Mouse (Mus musculus) limb, embryonic 12.5 days (tissue): ENCODE measurements at regions not wholly inside any gene's neighbourhood (a gene's known extent, or its start where the extent isn't known, plus 50 kb on each side); places are given as distances from the start of the nearest gene placed in this dataset.

Source experiments
- ATAC-seq: fragments of 200-750 bp; cut with Nextera tagmentation; 2 replicates; pipeline ENCODE4 v1.8.0; 2017; ENCODE audit warnings: low read depth, moderate TSS enrichment; ENCODE audit not compliant: insufficient number of reproducible peaks, insufficient read depth, low FRiP score, low TSS enrichment
- H3K27ac ChIP-seq: fragments of 300-500 bp; sonication (generic); 2 replicates; pipeline ENCODE4 v1.5.1; 2016; ENCODE audit warnings: mild to moderate bottlenecking, moderate library complexity
- H3K27me3 ChIP-seq: fragments of 300-500 bp; sonication (generic); 2 replicates; pipeline ENCODE4 v1.6.1; 2016; ENCODE audit warnings: mild to moderate bottlenecking, moderate library complexity
- H3K36me3 ChIP-seq: fragments of 300-500 bp; sonication (generic); 2 replicates; pipeline ENCODE4 v1.6.1; 2016; ENCODE audit warnings: mild to moderate bottlenecking, moderate library complexity
- H3K4me1 ChIP-seq: fragments of 300-500 bp; sonication (generic); replicated peaks from 2 replicates; pipeline ENCODE4 v1.6.1; 2016
- H3K4me2 ChIP-seq: fragments of 300-500 bp; sonication (generic); 2 replicates; pipeline ENCODE4 v1.6.1; 2016; ENCODE audit warnings: mild to moderate bottlenecking, moderate library complexity
- H3K4me3 ChIP-seq: fragments of 300-500 bp; sonication (generic); replicated peaks from 2 replicates; pipeline ENCODE4 v1.5.1; 2016; ENCODE audit warnings: mild to moderate bottlenecking
- H3K9ac ChIP-seq: fragments of 300-500 bp; sonication (generic); replicated peaks from 2 replicates; pipeline ENCODE4 v1.6.1; 2016; ENCODE audit warnings: mild to moderate bottlenecking, moderate library complexity
- H3K9me3 ChIP-seq: fragments of 300-500 bp; sonication (generic); 2 replicates; pipeline ENCODE4 v1.6.1; 2016; ENCODE audit warnings: mild to moderate bottlenecking, moderate library complexity
- WGBS: fragments of 180-500 bp; shearing (Covaris S2); methylation state at CpG from one replicate; pipeline ENCODE4 v1.1.7; 2016; 5-methylcytosine and 5-hydroxymethylcytosine counted together

DNA sequence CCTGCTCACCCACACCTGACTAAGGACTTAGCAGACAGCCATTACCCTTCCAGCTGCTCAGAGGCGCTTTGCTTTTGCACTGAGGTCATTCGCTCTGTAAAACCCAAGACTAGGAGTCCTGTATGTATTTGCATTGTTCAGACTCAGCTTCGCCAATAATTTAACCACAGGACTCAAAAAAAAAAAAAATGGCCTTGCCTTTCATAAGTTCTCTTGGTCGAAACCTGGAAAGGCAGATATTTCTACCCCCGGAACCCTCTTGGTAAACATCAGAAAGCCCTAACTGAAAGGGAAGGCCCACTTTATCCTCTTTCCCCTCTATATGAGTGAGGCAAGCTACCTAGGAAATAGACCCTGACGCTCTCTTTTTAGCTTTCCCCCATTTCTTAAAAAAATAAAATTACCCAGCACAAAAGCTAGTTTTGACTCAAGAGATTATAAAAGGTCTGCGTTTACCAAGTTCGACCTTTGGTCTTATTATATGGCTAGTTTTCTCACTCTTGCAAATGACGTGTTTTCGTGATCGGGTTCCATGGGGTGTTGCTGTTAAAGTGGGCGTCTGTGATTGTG lies 78.1 kb downstream of the Kcnrg start:
- no peak for ATAC-seq
- Histone ChIP-seq H3K27ac (no peak overlapping the region), H3K9me3 (no peaks in the 10 kb centered on the region), H3K4me2 (peak overlapping the region; percentile 85), H3K36me3 (no peaks in the 10 kb centered on the region), H3K4me1 (peaks cover 69% of the 10 kb centered on the region), H3K27me3 (peaks cover 60% of the 10 kb centered on the region), H3K9ac (no peak overlapping the region), H3K4me3 (no peak overlapping the region)
- 6% methylated on average over 12 of the region's 12 CpGs for WGBS

DNA sequence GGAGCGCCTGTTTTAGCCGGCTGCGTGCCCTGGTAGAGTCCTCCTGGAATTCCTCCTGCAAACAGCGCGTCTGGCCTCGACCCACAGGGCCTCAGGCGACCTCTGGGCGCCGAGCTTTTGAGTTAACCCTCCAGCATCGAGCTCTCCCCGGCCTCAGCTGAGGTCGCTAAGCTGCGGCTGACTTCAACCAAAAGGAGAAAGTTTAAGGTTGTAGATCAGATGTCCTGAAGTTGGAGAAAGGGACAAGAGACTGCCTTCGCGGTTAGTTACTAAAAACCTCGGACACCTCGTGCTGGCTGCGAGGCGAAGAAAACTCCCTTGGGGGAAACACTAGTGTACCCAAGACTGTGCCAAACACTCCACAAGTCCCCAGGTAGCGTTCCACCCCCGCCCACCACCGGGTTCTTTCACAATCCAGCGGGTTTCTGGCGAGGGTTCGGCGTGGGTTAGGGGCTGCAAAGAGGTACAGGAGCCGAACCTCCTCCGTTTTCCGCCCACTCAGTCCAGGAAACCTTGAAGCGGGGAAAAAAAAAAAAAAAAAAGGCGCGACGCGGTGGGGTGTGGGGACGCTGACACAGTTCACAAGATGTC lies 78.9 kb downstream of the Kcnrg start:
- peak overlapping the region; percentile 59 for H3K27ac ChIP-seq
- peaks cover 67% of the 10 kb centered on the region for H3K4me1 ChIP-seq
- no peaks in the 10 kb centered on the region for H3K9me3 ChIP-seq
- H3K9ac ChIP-seq, result peak overlapping the region; percentile 44
- WGBS, result under 1% methylated on average over 30 of the region's 35 CpGs
- peak overlapping the region; percentile 85 for H3K4me2 ChIP-seq
- H3K27me3 ChIP-seq, result peaks cover 68% of the 10 kb centered on the region
- no peak for ATAC-seq
- no peaks in the 10 kb centered on the region for H3K36me3 ChIP-seq
- peak overlapping the region; percentile 42 for H3K4me3 ChIP-seq

GRCm38 (mm10) chr14:61686821-61687341 lies 79.6 kb downstream of the Kcnrg start:
- WGBS, result under 1% methylated on average over 33 of the region's 33 CpGs
- Histone ChIP-seq H3K9ac (peak overlapping the region; percentile 63), H3K36me3 (no peaks in the 10 kb centered on the region), H3K27me3 (peaks cover 72% of the 10 kb centered on the region), H3K4me2 (peak overlapping the region; percentile 85), H3K4me3 (peak overlapping the region; percentile 42), H3K27ac (no peak overlapping the region), H3K4me1 (peaks cover 67% of the 10 kb centered on the region), H3K9me3 (no peaks in the 10 kb centered on the region)
- no peak for ATAC-seq

GRCm38 (mm10) chr14:61687346-61688012 lies 80.2 kb downstream of the Kcnrg start:
- WGBS, result 1% methylated on average over 15 of the region's 15 CpGs
- Histone ChIP-seq H3K4me3 (peak overlapping the region; percentile 42), H3K9ac (peak overlapping the region; percentile 63), H3K9me3 (no peaks in the 10 kb centered on the region), H3K4me2 (peak overlapping the region; percentile 85), H3K27ac (no peak overlapping the region), H3K4me1 (peaks cover 67% of the 10 kb centered on the region), H3K36me3 (no peaks in the 10 kb centered on the region), H3K27me3 (peaks cover 72% of the 10 kb centered on the region)
- ATAC-seq, result no peak

DNA sequence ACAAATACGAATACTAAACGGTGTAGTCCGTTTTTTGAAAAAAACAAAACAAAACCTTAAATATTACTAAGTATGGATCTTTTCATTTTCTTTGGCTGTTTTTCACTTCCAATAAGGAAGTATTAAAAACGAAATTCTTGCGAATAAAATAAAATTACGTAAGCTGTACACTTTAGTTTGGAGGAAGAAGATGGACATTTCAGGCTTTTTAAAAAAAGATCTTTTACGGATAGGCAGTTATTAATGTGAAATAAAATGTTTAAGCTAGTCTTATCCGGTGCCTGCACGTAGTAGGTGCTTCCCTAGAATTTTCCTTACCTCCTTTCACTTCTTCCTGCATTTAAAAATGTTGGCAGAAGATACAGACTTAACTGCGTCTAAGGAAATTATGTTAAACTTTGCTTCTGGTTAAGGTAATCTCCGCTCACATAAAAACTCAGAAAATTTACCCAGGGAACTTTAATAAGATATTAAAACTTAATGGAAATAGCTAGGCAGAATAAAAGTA lies 80.8 kb downstream of the Kcnrg start:
- Histone ChIP-seq H3K27ac (no peak overlapping the region), H3K9me3 (no peaks in the 10 kb centered on the region), H3K4me3 (no peak overlapping the region), H3K4me2 (no peak overlapping the region), H3K4me1 (peaks cover 63% of the 10 kb centered on the region), H3K36me3 (no peaks in the 10 kb centered on the region), H3K9ac (no peak overlapping the region), H3K27me3 (peaks cover 69% of the 10 kb centered on the region)
- WGBS, result 3% methylated on average over 11 of the region's 11 CpGs
- ATAC-seq, result no peak

DNA sequence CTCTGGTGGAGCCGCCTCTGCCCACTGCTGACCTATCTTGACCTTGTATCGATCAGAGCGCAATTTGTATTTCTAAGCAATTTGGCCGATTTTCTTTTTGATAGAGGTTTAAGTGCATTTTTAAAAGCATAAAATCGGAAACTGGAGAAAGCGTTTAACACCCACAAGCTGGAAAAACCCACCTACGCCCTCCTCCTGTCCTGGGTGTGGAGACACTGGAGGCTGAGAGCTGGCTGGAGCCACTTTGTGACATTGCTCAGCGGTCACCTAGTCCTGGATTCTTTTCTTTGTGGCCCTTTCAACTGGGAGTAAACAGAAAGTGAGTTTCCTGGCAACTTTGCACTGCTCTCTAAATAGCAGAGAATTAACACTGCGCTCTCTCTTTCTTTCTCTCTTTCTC lies 81.4 kb downstream of the Kcnrg start:
- H3K4me1 ChIP-seq, result peaks cover 57% of the 10 kb centered on the region

DNA sequence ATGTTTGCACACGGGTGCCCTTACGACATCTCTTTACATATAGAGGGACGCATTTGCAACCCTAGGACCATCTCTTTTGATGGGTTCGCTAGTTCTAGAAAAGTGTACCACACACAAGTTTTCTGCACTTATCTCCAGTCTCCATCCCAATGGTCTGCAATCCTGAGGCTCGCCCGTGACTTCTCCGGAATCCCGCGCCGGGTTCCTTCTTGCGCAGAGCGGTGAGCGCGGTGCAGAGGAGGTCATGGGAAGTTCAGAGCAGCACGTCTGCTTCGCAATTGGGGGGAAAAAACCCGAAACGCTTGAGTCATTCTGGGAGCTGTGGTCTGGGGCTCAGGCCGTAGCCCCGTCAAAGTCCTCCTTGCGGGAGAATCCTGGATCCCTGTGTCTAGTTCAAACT lies 82.0 kb downstream of the Kcnrg start:
- no peak overlapping the region for H3K9ac ChIP-seq
- H3K27ac ChIP-seq, result no peak overlapping the region
- H3K4me3 ChIP-seq, result peak overlapping the region; percentile 32
- ATAC-seq, result no peak
- no peaks in the 10 kb centered on the region for H3K36me3 ChIP-seq
- peaks cover 51% of the 10 kb centered on the region for H3K4me1 ChIP-seq
- H3K27me3 ChIP-seq, result peaks cover 59% of the 10 kb centered on the region
- H3K4me2 ChIP-seq, result peak overlapping the region; percentile 57
- H3K9me3 ChIP-seq, result no peaks in the 10 kb centered on the region
- 1% methylated on average over 21 of the region's 21 CpGs for WGBS

More for the DNA sequence above, 81.4 kb downstream of the Kcnrg start:
- Histone ChIP-seq H3K9ac (no peak overlapping the region), H3K27me3 (peaks cover 65% of the 10 kb centered on the region), H3K4me3 (peak overlapping the region; percentile 32; the same call in 1 of the 2 replicates), H3K4me2 (peak overlapping the region; percentile 57), H3K36me3 (no peaks in the 10 kb centered on the region), H3K27ac (no peak overlapping the region), H3K9me3 (no peaks in the 10 kb centered on the region)
- 2% methylated on average over 9 of the region's 9 CpGs for WGBS
- no peak for ATAC-seq

- H3K4me1 ChIP-seq, result peaks cover 46% of the 10 kb centered on the region
- H3K36me3 ChIP-seq, result no peaks in the 10 kb centered on the region
- no peak overlapping the region for H3K9ac ChIP-seq
- H3K27me3 ChIP-seq, result peaks cover 54% of the 10 kb centered on the region
- H3K4me3 ChIP-seq, result peak overlapping the region; percentile 32
- no peak for ATAC-seq
- WGBS, result 9% methylated on average over 24 of the region's 24 CpGs
- no peak overlapping the region for H3K27ac ChIP-seq
- H3K4me2 ChIP-seq, result peak overlapping the region; percentile 57
- no peaks in the 10 kb centered on the region for H3K9me3 ChIP-seq
Measured at GRCm38 (mm10) chr14:61689776-61690175, 82.5 kb downstream of the Kcnrg start.

DNA sequence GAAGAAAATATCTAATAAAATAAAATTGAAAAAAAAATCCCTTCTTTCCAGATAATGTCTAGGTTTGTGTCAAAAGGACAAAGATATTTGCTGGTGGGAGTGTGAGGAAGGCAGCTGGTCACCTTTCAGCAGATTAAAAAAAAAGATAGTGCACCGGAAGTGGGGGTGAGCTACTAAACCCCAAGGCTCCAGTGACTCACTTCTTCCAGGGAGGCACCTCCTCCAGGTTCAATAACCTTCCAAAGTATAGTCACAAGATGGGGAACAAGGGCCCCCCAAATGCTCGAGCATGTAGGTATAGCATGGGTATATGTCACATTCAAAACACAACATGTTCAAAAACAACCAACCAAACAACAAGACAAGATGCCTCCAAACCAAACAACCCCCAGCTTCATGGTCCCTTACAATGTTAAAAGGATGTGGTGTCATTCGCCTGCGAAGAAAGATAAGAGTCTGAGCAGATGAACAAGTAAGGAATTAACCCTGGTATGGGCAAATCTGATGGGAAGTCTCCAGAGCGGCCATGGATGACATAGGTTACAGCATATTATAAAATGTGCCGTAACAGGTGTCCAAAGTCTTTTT lies 84.6 kb downstream of the Kcnrg start:
- Histone ChIP-seq H3K27ac (no peak overlapping the region), H3K36me3 (no peaks in the 10 kb centered on the region), H3K4me2 (no peak overlapping the region), H3K9ac (no peak overlapping the region), H3K4me3 (no peak overlapping the region), H3K4me1 (peaks cover 30% of the 10 kb centered on the region), H3K9me3 (no peaks in the 10 kb centered on the region), H3K27me3 (peaks cover 40% of the 10 kb centered on the region)
- 85% methylated on average over 6 of the region's 6 CpGs for WGBS
- no peak for ATAC-seq

DNA sequence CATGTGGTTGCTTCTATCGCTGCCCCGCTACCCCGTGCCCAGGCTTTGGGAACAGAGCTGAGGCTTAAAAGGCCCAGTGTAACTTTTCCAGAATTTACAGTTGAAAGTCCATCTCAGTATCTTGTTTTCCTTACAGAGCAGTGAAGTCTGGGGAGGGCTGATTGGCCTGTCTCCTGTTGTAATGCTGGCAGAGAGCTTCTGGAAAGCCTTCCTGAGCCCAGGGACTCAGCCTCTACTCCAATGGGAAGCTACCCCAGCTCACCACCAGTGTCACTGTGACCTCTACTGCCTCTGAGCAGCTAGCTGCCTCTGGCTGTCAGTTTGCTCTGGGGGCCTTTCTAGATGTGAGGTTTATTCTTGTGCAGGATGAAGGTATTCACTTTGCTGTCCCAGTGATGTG lies 87.5 kb downstream of the Kcnrg start:
- H3K9me3 ChIP-seq, result no peaks in the 10 kb centered on the region
- H3K4me3 ChIP-seq, result no peak overlapping the region
- H3K4me1 ChIP-seq, result peaks cover 31% of the 10 kb centered on the region
- no peak overlapping the region for H3K27ac ChIP-seq
- no peak overlapping the region for H3K9ac ChIP-seq
- H3K4me2 ChIP-seq, result no peak overlapping the region
- WGBS, result 94% methylated on average over 3 of the region's 3 CpGs
- ATAC-seq, result no peak
- no peaks in the 10 kb centered on the region for H3K36me3 ChIP-seq
- peaks cover 18% of the 10 kb centered on the region for H3K27me3 ChIP-seq

DNA sequence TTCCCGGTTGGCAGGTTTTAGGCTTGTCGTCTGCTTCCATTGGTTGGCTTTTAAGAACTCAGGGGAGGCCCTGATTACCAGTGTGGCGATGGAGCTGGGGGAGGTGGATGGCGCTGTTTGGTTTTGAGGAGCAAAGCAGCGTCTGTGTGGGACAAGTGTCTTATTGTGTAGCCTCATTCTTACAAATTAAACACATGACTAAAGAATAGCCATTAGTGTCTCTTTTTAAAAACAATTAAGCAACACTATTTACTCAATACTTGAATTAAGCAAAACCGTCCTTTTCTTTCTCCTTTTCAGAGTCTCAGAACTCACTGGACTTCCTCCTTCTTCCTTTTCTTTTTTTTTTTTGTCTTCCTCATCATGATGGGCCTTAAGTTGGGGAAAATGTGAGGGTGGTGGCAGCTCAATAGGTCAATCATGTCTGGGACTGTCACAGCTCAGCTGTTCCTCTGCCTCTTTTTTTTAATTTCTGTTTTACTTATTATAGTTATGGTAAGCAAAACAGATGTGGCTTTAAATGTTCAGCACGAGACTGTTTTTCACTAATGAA lies 89.1 kb downstream of the Kcnrg start:
- Histone ChIP-seq H3K4me3 (no peak overlapping the region), H3K9ac (no peak overlapping the region), H3K27me3 (peaks cover 2% of the 10 kb centered on the region), H3K4me1 (peaks cover 32% of the 10 kb centered on the region), H3K36me3 (no peaks in the 10 kb centered on the region), H3K4me2 (no peak overlapping the region), H3K9me3 (no peaks in the 10 kb centered on the region), H3K27ac (no peak overlapping the region)
- no peak for ATAC-seq
- WGBS, result 49% methylated on average over 7 of the region's 7 CpGs
